Mouse (Mus musculus): Measurements from ENCODE around the gene Crebl2.

DNA sequence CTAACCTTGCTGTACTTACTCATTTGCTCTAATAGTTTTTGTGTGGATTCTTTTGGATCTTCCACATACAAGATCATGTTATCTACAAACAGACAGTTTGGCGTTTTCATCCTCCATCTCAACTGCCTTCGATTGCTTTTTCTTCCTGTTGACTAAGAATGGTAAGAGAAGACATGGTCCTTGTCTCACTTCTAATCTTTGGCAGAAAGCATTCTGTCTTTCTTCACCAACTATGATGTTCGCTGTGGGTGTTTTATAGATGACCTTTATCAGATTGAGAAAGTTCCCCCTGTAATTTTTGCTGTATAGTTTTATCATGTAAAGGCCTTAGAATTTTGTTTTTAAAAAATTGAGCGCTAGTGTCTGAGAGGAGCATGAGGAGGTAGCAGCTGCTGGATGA, 8.2 kb downstream of the Crebl2 start:
- TF ChIP-seq CTCF (IDR thresholded peaks at IDR 0.05; ENCODE audit: insufficient read depth, low read length): no peak
- TF ChIP-seq POLR2A (IDR thresholded peaks at IDR 0.05; ENCODE audit: borderline replicate concordance, extremely low read depth, low read depth, low read length): no peak
